Mouse (Mus musculus) kidney, postnatal 0 days (tissue): ENCODE measurements around the gene Cdk14. TPM values are rescaled to one million over a fixed set of nuclear protein-coding genes. Genes with fewer than 3 reads are reported as not detected.

Experiments used
- ATAC-seq: fragments of 200-750 bp; cut with Nextera tagmentation; replicated peaks from 2 replicates; pipeline ENCODE4 v1.8.0; 2017; ENCODE audit warnings: low read depth, moderate number of reproducible peaks, moderate TSS enrichment, moderate library complexity; ENCODE audit not compliant: low FRiP score
- DNase-seq: peaks from one replicate; pipeline ENCODE4 v3.0.0-alpha.2; 2016; ENCODE audit warnings: low spot score
- H3K27ac ChIP-seq: fragments of 300-500 bp; sonication (generic); 2 replicates; pipeline ENCODE4 v1.5.1; 2014; ENCODE audit warnings: mild to moderate bottlenecking
- H3K27me3 ChIP-seq: fragments of 300-500 bp; sonication (generic); 2 replicates; pipeline ENCODE4 v1.6.1; 2014; ENCODE audit warnings: low read length, mixed read lengths; ENCODE audit not compliant: insufficient read depth
- H3K36me3 ChIP-seq: fragments of 300-500 bp; sonication (generic); 2 replicates; pipeline ENCODE4 v1.6.1; 2014; ENCODE audit warnings: low read length, mixed read lengths; ENCODE audit not compliant: insufficient read depth
- H3K4me1 ChIP-seq: fragments of 300-500 bp; sonication (generic); replicated peaks from 2 replicates; pipeline ENCODE4 v1.6.1; 2014; ENCODE audit warnings: antibody characterized with exemption, low read length, mixed read lengths; ENCODE audit not compliant: insufficient read depth
- H3K4me2 ChIP-seq: fragments of 300-500 bp; sonication (generic); 2 replicates; pipeline ENCODE4 v1.6.1; 2014; ENCODE audit warnings: mild to moderate bottlenecking, low read length, moderate library complexity, mixed read lengths
- H3K4me3 ChIP-seq: fragments of 300-500 bp; sonication (generic); replicated peaks from 2 replicates; pipeline ENCODE4 v1.5.1; 2014; ENCODE audit warnings: low read depth, low read length
- H3K9ac ChIP-seq: fragments of 300-500 bp; sonication (generic); 2 replicates; pipeline ENCODE4 v1.6.1; 2014; ENCODE audit warnings: low read depth, low read length
- H3K9me3 ChIP-seq: fragments of 300-500 bp; sonication (generic); replicated peaks from 2 replicates; pipeline ENCODE4 v1.6.1; 2016; ENCODE audit warnings: low read length, inconsistent platforms, mixed read lengths
- CTCF ChIP-seq: IDR thresholded peaks from 2 replicates; pipeline ENCODE4 v1.5.1; 2016; ENCODE audit warnings: antibody characterized with exemption, low read depth, mild to moderate bottlenecking, moderate library complexity
- WGBS: fragments of 180-500 bp; shearing (Covaris S2); extraction: QIAGEN DNeasy Blood & Tissue Kit; methylation state at CpG from one replicate; pipeline ENCODE4 v1.1.7; 2014; 5-methylcytosine and 5-hydroxymethylcytosine counted together
- polyA plus RNA-seq: library from polyadenylated mRNA; unstranded; fragments of >200 nt; fragmentation: Nextera tagmentation; extraction: Ambion mirVana; gene quantifications from 2 replicates; pipeline ENCODE4 v1.2.1, GENCODE M21; 2015

Gene Cdk14
- polyA plus RNA-seq, 1 experiment from 2014 or later = 8.8 TPM

GRCm38 (mm10) chr5:5326716-5327115, 93.4 kb downstream of the Cdk14 start:
- H3K9me3 ChIP-seq = no peaks in the 10 kb centered on the region
- no peaks in the 10 kb centered on the region for H3K36me3 ChIP-seq
- no peaks in the 10 kb centered on the region for H3K27me3 ChIP-seq
- no peak overlapping the region for H3K4me2 ChIP-seq
- ATAC-seq (no peak), DNase-seq (no peak)
- H3K27ac ChIP-seq = no peak overlapping the region
- no peaks in the 10 kb centered on the region for H3K4me1 ChIP-seq
- WGBS = 90% methylated on average over 2 of the region's 2 CpGs
- H3K4me3 ChIP-seq = no peak overlapping the region
- no peak overlapping the region for H3K9ac ChIP-seq
- no peak for TF ChIP-seq CTCF

- H3K4me1 ChIP-seq = no peaks in the 10 kb centered on the region; the same call in 1 of the 2 replicates
- no peaks in the 10 kb centered on the region for H3K9me3 ChIP-seq
- ATAC-seq = no peak
- no peak overlapping the region for H3K9ac ChIP-seq
- H3K4me2 ChIP-seq = no peak overlapping the region
- 91% methylated on average over 8 of the region's 8 CpGs for WGBS
- H3K27me3 ChIP-seq = no peaks in the 10 kb centered on the region
- DNase-seq = no peak
- peak; percentile 14; the same call in 1 of the 2 replicates for TF ChIP-seq CTCF
- H3K4me3 ChIP-seq = no peak overlapping the region
- no peaks in the 10 kb centered on the region for H3K36me3 ChIP-seq
- H3K27ac ChIP-seq = no peak overlapping the region
Observed at GRCm38 (mm10) chr5:5322699-5323098, 97.4 kb downstream of the Cdk14 start.

GRCm38 (mm10) chr5:5320506-5321181, 99.5 kb downstream of the Cdk14 start:
- Histone ChIP-seq H3K9ac (no peak overlapping the region), H3K36me3 (no peaks in the 10 kb centered on the region), H3K27ac (no peak overlapping the region; the same call in 1 of the 2 replicates), H3K27me3 (no peaks in the 10 kb centered on the region), H3K4me3 (no peak overlapping the region), H3K4me1 (no peaks in the 10 kb centered on the region; the same call in 1 of the 2 replicates), H3K4me2 (no peak overlapping the region; the same call in 1 of the 2 replicates), H3K9me3 (no peaks in the 10 kb centered on the region)
- WGBS = 27% methylated on average over 2 of the region's 2 CpGs
- DNase-seq = peak; percentile 19
- no peak for TF ChIP-seq CTCF
- no peak for ATAC-seq

GRCm38 (mm10) chr5:5319824-5320505, 100.1 kb downstream of the Cdk14 start:
- TF ChIP-seq CTCF = no peak
- no peaks in the 10 kb centered on the region for H3K36me3 ChIP-seq
- peak; percentile 16 for DNase-seq
- ATAC-seq = no peak
- WGBS = 57% methylated on average over 8 of the region's 8 CpGs
- no peaks in the 10 kb centered on the region for H3K9me3 ChIP-seq
- H3K4me3 ChIP-seq = no peak overlapping the region
- no peak overlapping the region; the same call in none of the 2 replicates for H3K27ac ChIP-seq
- H3K9ac ChIP-seq = no peak overlapping the region
- no peaks in the 10 kb centered on the region for H3K27me3 ChIP-seq
- H3K4me2 ChIP-seq = no peak overlapping the region; the same call in 1 of the 2 replicates
- no peaks in the 10 kb centered on the region; the same call in 1 of the 2 replicates for H3K4me1 ChIP-seq

GRCm38 (mm10) chr5:5314270-5314669, 105.8 kb downstream of the Cdk14 start:
- no peaks in the 10 kb centered on the region for H3K4me1 ChIP-seq
- no peak for DNase-seq
- 71% methylated on average over 6 of the region's 6 CpGs for WGBS
- H3K4me3 ChIP-seq = no peak overlapping the region
- no peak overlapping the region for H3K27ac ChIP-seq
- no peaks in the 10 kb centered on the region for H3K36me3 ChIP-seq
- no peak overlapping the region for H3K9ac ChIP-seq
- H3K9me3 ChIP-seq = no peaks in the 10 kb centered on the region
- TF ChIP-seq CTCF = no peak
- no peak overlapping the region for H3K4me2 ChIP-seq
- H3K27me3 ChIP-seq = no peaks in the 10 kb centered on the region
- no peak for ATAC-seq

GRCm38 (mm10) chr5:5313195-5313760, 106.8 kb downstream of the Cdk14 start:
- DNase-seq = no peak
- no peak overlapping the region for H3K27ac ChIP-seq
- no peak for ATAC-seq
- WGBS = 70% methylated on average over 9 of the region's 9 CpGs
- no peak for TF ChIP-seq CTCF
- no peak overlapping the region for H3K9ac ChIP-seq
- H3K4me3 ChIP-seq = no peak overlapping the region
- H3K4me2 ChIP-seq = no peak overlapping the region
- no peaks in the 10 kb centered on the region for H3K36me3 ChIP-seq
- no peaks in the 10 kb centered on the region for H3K9me3 ChIP-seq
- H3K27me3 ChIP-seq = no peaks in the 10 kb centered on the region
- no peaks in the 10 kb centered on the region for H3K4me1 ChIP-seq
